Mouse (Mus musculus) lung, postnatal 25 days (tissue): ENCODE results near the gene Lrrc4c.
A peak's percentile ranks its signal among the peaks of the same experiment; 100 is the strongest.

Experiments
- DNase-seq: peaks from one replicate; pipeline ENCODE4 v3.0.0; 2022; ENCODE audit warnings: low spot score

Gene Lrrc4c

GRCm38 (mm10) chr2:97274651-97275050 lies 956.7 kb downstream of the Lrrc4c start:
- no peak for DNase-seq

GRCm38 (mm10) chr2:97284986-97285385 lies 967.0 kb downstream of the Lrrc4c start:
- DNase-seq = no peak

- no peak for DNase-seq
Observed at GRCm38 (mm10) chr2:97294216-97294615, 976.2 kb downstream of the Lrrc4c start.

GRCm38 (mm10) chr2:97299704-97300103 lies 981.7 kb downstream of the Lrrc4c start:
- DNase-seq = no peak

GRCm38 (mm10) chr2:97318008-97318407 lies 1000.0 kb downstream of the Lrrc4c start:
- DNase-seq = no peak

DNA sequence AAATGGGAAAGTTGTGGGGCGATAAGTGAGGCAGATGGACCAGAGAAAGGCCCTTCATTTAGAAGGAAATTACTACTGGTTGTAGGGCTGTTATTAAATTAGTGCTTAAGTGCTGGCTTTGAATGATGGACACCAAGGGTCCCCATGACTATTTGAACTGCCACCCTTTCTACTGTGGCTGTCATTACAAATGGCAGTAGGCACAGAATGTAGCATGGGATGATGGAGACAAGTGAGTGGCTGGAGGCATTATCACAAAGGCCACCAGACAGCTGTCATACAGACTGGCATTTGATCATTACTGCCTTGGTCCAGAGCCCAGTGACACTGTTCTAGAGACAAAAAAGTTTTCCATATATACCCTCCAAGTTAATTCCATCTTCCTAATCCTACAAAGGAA lies 1000.6 kb downstream of the Lrrc4c start:
- no peak for DNase-seq

DNA sequence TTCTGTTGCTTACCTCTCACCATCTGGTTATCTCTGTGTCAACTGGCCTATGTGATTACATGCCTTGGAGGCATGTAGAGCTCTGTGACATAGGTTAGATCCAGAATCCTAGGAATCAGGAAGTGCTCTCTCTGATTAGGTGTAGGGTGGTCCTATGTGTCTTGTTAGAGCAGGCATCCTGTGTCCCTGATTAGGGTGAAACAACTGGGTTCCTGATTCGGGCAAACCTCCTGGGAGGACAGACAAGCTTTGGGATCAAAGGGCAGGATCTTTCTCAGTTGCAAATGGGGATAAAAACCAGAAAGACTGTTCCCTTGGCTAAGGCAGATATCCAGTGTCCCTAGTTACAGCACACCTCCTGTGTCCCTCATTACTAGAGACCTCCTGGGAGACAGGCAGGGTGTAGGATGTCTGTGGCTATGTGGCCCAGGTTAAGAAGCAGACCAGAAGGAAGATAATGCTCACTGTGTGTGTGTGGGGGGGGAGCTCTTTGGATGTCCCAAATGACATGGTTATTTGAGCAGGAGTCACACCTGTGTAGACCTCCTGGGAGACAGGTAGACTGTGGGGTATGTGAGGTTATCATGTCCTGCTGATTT lies 1014.2 kb downstream of the Lrrc4c start:
- no peak for DNase-seq

DNA sequence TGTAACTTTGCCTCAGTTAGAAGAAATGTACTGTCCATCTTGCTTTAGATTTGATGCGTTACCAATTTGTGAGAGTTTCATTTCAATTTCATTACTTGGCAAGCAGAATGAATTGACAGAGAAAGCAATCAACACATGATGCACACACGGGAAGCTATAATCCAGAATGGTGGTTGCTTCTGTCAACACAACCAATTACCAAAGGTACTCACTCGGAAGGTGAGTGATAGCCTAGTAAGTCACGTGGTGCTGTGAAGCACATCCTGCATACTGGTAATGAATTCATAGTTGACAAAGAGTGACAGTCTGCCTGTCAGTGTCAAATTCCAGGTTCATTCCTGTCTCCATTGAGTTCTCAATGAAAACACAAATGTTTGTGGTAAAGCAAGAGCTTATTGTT lies 1021.7 kb downstream of the Lrrc4c start:
- DNase-seq = no peak

DNA sequence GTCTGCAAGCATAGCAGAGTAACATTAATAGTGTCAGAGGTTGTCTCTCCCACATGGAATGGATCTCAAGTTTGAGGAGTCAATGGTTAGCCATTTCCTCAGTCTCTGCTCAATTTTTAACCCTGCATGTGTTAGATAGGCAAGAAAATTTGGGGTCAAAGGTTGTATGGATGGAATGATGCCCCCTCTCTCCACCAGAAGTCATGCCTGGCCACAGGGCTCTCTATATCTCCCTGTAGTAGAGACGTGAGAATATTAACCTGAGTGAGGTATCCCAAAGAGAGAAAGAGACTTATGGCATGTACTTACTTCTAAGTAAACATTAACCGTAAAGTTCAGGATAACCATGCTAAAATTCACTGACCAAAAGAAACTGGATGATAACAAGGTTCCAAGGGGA lies 1043.3 kb downstream of the Lrrc4c start:
- DNase-seq = no peak

DNA sequence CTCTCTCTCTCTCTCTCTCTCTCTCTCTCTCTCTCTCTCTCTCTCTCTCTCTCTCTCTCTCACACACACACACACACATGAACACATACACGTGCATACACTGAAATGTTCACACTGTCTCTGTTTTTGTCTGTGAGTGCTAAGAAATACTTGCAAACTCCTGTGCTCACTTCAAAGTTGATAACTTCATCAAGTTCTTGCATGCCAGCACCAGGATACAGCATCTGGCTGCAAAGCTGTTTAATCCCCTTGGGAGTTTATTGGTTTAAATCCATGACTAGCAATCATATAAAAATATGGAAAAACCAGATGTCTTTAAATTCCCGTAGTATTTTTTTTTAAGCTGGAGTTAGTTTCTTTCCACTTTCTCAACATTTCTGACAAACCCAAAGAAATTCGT lies 1052.0 kb downstream of the Lrrc4c start:
- DNase-seq = no peak

DNA sequence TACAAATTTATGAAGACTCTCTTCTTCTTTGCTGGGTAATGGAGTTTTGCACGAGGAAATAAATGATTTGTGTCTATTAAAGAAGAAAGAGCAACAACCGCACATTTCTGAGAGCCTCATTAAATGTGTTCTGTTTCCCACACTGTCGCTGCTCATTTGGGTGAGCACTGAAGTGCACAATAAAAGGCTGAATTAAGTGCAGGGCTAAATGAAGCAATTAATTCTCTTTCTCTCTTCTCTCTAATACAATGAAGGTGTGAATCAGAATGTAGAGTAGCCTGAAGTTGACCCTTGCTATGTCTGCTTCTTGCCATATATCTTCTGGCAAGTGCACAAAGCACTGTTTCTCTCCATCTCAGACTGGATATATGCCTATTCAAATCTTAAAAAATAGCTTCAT lies 1073.5 kb downstream of the Lrrc4c start:
- no peak for DNase-seq

DNA sequence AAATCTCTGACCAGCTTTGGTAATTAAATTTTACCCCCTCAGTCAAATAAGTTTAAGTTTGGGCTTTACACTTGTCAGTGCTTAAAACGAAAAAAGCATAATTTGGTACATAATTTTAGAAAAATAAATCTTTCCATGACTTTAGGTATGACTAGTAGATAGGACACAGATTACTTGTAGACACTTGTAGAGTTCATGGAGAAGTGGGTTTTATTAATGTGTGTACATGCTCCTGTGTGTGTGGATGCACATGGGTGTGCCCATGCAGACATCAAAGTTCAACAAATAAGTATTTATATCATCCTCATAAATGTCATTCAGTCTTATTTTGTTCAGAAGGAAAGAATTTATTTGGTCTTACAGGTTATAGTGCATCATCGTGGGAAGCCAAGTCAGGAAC lies 1073.9 kb downstream of the Lrrc4c start:
- DNase-seq = no peak

DNA sequence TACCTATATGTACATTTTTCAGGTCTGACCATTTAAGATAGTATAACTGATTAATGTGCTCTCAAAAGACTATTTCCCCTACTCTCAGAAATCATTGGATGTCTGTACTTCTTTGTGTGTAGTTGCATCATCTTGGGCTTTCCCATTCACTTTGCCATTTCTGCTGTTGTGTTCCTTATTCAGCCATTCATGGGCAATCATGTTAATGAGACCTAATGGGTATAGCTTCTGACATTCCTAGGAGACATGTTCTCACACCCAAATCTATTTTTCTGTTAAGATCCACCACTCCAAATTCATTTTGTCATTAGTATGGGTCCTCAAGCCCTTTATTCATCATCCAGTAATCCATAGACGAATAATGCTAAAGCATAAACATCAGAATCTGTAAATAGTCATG lies 1095.1 kb downstream of the Lrrc4c start:
- DNase-seq = no peak

DNA sequence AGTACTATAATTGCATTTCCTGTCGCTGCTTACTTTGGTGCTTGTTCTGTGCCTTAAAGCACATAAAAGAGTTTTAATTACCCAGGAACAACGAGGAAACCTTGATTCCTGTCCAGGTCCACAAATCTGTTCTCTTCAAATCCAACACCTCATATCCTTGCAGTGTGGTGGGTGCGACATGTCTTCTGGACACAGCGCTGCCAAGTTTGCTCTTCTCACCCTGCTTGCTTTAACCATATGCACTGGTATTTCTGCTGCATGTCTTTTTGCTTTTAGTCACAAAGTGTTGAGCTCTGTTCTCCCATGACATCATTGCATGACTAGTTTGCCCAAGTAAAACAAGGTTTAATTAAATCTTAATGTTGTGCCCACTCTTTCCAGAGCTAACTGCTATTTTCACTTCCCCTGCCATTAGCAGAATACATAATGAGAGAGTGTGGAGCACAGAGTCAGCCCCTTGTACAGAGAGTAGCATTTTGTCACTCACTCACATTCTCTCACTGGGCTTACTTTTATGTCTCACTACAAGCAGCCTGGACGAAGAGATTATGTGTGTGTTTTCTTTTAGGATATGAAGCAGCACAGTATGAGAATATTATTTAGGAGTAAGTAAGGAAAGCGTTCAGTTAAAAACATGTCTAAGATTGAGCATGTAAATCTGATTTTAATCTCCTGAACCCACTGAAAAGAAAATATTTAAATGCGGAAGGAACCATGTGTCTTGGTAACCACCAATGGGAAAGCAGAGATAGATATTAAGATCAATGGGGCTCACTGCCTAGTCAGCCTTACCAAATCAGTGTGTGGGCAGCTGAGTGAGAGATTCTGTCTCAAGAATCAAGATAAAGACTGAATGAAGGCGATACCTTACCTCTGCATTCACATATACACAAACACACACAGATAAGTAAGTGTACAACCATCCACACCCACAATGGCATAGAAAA lies 1096.7 kb downstream of the Lrrc4c start:
- no peak for DNase-seq

DNA sequence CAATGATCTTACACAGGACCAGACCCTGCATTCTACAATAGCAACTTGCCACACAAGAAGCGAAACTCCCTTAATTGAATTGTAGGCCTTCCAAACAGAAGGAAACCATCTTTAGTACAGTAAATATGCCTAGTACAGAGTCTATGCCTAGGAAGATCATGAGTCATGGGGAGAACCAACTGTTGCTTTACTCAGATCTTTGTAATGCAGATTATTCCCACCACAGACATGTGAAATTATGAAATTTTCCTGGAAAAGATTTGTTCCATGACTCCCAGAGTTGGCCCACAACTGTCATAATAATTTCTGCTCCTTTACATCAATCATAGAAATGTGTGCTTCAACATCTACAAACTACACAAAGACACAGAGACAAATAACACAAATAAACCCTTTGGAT lies 1116.2 kb downstream of the Lrrc4c start:
- no peak for DNase-seq

DNA sequence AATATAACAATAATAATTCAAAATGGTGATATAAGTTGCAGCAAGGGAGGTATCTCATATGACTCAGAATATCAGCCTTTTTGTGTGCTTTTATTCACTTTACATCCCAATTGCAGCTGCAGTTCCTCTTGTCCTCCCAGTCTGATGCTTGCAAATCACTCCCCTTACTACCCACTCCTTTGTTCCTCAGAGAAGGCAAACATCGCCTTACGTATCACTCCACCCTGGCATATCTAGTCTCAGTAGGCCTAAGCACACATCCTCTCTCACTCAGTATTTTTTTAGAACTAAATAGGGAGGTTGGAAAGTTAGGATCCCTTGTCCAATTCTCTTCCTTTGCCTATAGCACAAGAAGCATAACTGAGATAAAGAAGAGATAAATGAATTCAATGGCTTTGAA lies 1117.6 kb downstream of the Lrrc4c start:
- no peak for DNase-seq

- no peak for DNase-seq
Observed at GRCm38 (mm10) chr2:97437767-97438166, 1119.8 kb downstream of the Lrrc4c start.

GRCm38 (mm10) chr2:97463573-97463972 lies 1145.6 kb downstream of the Lrrc4c start:
- DNase-seq = no peak

DNA sequence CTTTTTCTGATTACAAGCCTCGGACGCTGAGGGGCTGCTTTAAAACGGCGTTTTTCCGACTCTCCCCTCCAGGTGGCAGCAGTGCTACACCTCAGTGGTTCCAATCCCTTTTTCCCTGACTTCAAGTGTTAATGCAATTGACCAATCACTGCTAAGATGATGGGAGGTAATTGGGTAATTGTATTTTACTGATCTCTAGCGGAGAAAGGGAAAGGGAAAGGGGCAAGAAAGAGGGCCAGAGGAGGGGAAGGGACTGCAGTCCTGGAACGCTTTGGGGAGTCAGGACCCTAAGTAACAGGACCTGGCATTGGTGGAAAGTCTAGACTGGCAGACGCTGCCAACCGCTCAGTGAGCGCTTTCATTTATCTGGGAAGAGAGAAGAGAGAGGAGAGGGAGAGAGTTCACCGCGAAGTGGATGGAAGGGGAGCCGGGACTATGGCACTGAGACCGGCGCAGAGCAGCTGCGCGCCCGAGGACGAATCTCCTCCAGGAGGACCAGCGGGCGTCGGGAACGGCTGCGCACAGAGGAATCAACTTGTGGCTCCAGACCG lies 1148.3 kb downstream of the Lrrc4c start:
- DNase-seq = peak; percentile 23

GRCm38 (mm10) chr2:97467031-97467549 lies 1149.1 kb downstream of the Lrrc4c start:
- no peak for DNase-seq

- DNase-seq = no peak
Observed at GRCm38 (mm10) chr2:97467664-97468063, 1149.7 kb downstream of the Lrrc4c start.

DNA sequence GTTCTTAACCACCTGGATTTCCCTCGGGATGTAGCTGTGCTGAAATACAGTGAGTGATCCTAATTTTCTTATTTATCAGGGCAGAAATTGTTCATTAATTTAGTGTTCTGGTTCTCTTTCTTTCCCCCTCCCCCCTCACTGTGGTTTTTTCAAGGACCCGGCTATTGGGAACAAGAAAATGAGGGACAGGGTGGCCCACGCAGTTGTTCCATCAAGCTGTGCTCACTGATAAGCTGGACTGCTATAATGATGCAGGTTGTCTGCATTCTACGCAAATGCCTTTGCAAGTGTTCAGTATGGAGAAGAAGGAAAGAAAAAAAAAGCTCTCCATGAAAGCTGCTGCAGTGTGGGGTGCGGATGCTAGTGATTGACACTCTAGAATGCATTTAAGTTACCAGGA lies 1150.4 kb downstream of the Lrrc4c start:
- no peak for DNase-seq

GRCm38 (mm10) chr2:97469396-97469795 lies 1151.4 kb downstream of the Lrrc4c start:
- no peak for DNase-seq
